Mouse (Mus musculus) ES-Bruce4 (cell line): ENCODE measurements at regions not wholly inside any gene's neighbourhood (a gene's known extent, or its start where the extent isn't known, plus 50 kb on each side); places are given as distances from the start of the nearest gene placed in this dataset.

Experiments used
- H3K27ac ChIP-seq: 2 replicates; pipeline ENCODE4 v1.5.1; 2012; ENCODE audit warnings: low read length, inconsistent platforms; ENCODE audit not compliant: insufficient read depth
- H3K27me3 ChIP-seq: 2 replicates; pipeline ENCODE4 v1.6.1; 2012; ENCODE audit warnings: mild to moderate bottlenecking, low read length, inconsistent platforms; ENCODE audit not compliant: control insufficient read depth, poor library complexity, insufficient read depth, severe bottlenecking
- H3K36me3 ChIP-seq: 2 replicates; pipeline ENCODE4 v1.6.1; 2012; ENCODE audit warnings: inconsistent platforms, mild to moderate bottlenecking, low read length, moderate library complexity; ENCODE audit not compliant: control insufficient read depth, poor library complexity, insufficient read depth, severe bottlenecking
- H3K4me1 ChIP-seq: one replicate; pipeline ENCODE4 v1.8.1; 2011; ENCODE audit warnings: low read length; ENCODE audit not compliant: control insufficient read depth, insufficient read depth
- H3K4me3 ChIP-seq: 2 replicates; pipeline ENCODE4 v1.5.1; 2011; ENCODE audit warnings: low read depth, mild to moderate bottlenecking, low read length
- H3K9ac ChIP-seq: 2 replicates; pipeline ENCODE4 v1.6.1; 2012; ENCODE audit warnings: low read depth, mild to moderate bottlenecking, inconsistent platforms; ENCODE audit not compliant: poor library complexity, severe bottlenecking
- H3K9me3 ChIP-seq: replicated peaks from 2 replicates; pipeline ENCODE4 v1.6.1; 2012; ENCODE audit warnings: mild to moderate bottlenecking, low read length, inconsistent platforms; ENCODE audit not compliant: control insufficient read depth, poor library complexity, insufficient read depth, severe bottlenecking
- CTCF ChIP-seq: IDR thresholded peaks from one replicate; pipeline ENCODE4 v1.8.1; 2011; ENCODE audit warnings: low read depth, low read length
- EP300 ChIP-seq: IDR thresholded peaks from 2 replicates; pipeline ENCODE4 v1.6.1; 2011; ENCODE audit warnings: low read depth, low read length; ENCODE audit not compliant: insufficient read depth
- POLR2A ChIP-seq: IDR thresholded peaks from one replicate; pipeline ENCODE4 v1.8.1; 2011; ENCODE audit warnings: low read length; ENCODE audit not compliant: insufficient read depth

- Histone ChIP-seq H3K9me3 (peaks cover 4% of the 10 kb centered on the region; the same call in 1 of the 2 replicates), H3K4me1 (no peaks in the 10 kb centered on the region), H3K9ac (no peak overlapping the region), H3K27me3 (no peaks in the 10 kb centered on the region), H3K27ac (no peak overlapping the region), H3K36me3 (no peaks in the 10 kb centered on the region), H3K4me3 (no peak overlapping the region)
- no peak for TF ChIP-seq POLR2A
- TF ChIP-seq EP300 = no peak
- no peak for TF ChIP-seq CTCF
These were observed 331.2 kb upstream of the Gm10131 start for GRCm38 (mm10) chr8:34442688-34443087.

GRCm38 (mm10) chr8:34441756-34442155 is 330.2 kb upstream of the Gm10131 start:
- Histone ChIP-seq H3K27ac (no peak overlapping the region), H3K9me3 (peaks cover 4% of the 10 kb centered on the region; the same call in 1 of the 2 replicates), H3K27me3 (no peaks in the 10 kb centered on the region), H3K4me3 (no peak overlapping the region), H3K36me3 (no peaks in the 10 kb centered on the region), H3K4me1 (no peaks in the 10 kb centered on the region), H3K9ac (no peak overlapping the region)
- TF ChIP-seq POLR2A (no peak), CTCF (no peak), EP300 (no peak)

DNA sequence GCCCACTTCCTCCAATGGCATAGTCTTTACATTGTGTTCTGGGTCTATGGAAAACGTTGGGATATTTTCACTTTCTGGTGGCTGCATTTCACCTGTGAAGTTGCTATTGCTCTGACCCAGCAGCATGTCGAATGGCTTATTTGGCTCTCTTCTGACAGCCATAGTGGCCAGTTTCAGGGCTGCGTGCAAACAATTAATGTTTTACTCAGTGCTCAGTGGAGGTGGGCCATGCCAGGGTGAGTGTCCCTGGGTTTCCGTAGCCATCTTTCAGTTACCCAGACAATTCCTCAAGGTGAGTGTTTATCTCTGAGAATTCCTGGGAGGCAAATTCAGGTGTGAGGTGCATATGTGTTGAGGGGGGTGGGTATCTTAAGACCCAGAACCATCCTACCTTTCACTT is 329.2 kb upstream of the Gm10131 start:
- peaks cover 4% of the 10 kb centered on the region; the same call in 1 of the 2 replicates for H3K9me3 ChIP-seq
- H3K4me1 ChIP-seq = no peaks in the 10 kb centered on the region
- H3K9ac ChIP-seq = no peak overlapping the region
- H3K27me3 ChIP-seq = no peaks in the 10 kb centered on the region
- H3K27ac ChIP-seq = no peak overlapping the region
- no peaks in the 10 kb centered on the region for H3K36me3 ChIP-seq
- no peak for TF ChIP-seq EP300
- no peak for TF ChIP-seq POLR2A
- no peak overlapping the region for H3K4me3 ChIP-seq

GRCm38 (mm10) chr8:34438771-34439170 is 327.2 kb upstream of the Gm10131 start:
- no peak overlapping the region for H3K9ac ChIP-seq
- H3K4me1 ChIP-seq = no peaks in the 10 kb centered on the region
- H3K9me3 ChIP-seq = peaks cover 4% of the 10 kb centered on the region; the same call in 1 of the 2 replicates
- H3K27ac ChIP-seq = no peak overlapping the region
- H3K36me3 ChIP-seq = no peaks in the 10 kb centered on the region
- no peaks in the 10 kb centered on the region for H3K27me3 ChIP-seq
- TF ChIP-seq CTCF (no peak), EP300 (no peak), POLR2A (no peak)
- no peak overlapping the region for H3K4me3 ChIP-seq

- Histone ChIP-seq H3K4me1 (no peaks in the 10 kb centered on the region), H3K9ac (no peak overlapping the region), H3K36me3 (no peaks in the 10 kb centered on the region), H3K27ac (no peak overlapping the region), H3K27me3 (no peaks in the 10 kb centered on the region; the same call in 1 of the 2 replicates), H3K4me3 (no peak overlapping the region), H3K9me3 (no peaks in the 10 kb centered on the region; the same call in 1 of the 2 replicates)
- TF ChIP-seq POLR2A (no peak), EP300 (no peak), CTCF (no peak)
These were observed 320.4 kb upstream of the Gm10131 start for GRCm38 (mm10) chr8:34431985-34432384.

- H3K27me3 ChIP-seq = no peaks in the 10 kb centered on the region; the same call in 1 of the 2 replicates
- H3K4me1 ChIP-seq = no peaks in the 10 kb centered on the region
- no peak overlapping the region for H3K27ac ChIP-seq
- H3K9ac ChIP-seq = no peak overlapping the region
- TF ChIP-seq CTCF = no peak
- TF ChIP-seq POLR2A = no peak
- TF ChIP-seq EP300 = no peak
- H3K4me3 ChIP-seq = no peak overlapping the region
- H3K36me3 ChIP-seq = no peaks in the 10 kb centered on the region
- no peaks in the 10 kb centered on the region; the same call in 1 of the 2 replicates for H3K9me3 ChIP-seq
These were observed 317.7 kb upstream of the Gm10131 start for GRCm38 (mm10) chr8:34429231-34429630.

GRCm38 (mm10) chr8:34401571-34401970 is 290.0 kb upstream of the Gm10131 start:
- no peaks in the 10 kb centered on the region for H3K36me3 ChIP-seq
- no peaks in the 10 kb centered on the region for H3K4me1 ChIP-seq
- TF ChIP-seq CTCF = no peak
- no peak for TF ChIP-seq EP300
- no peak for TF ChIP-seq POLR2A
- no peak overlapping the region for H3K4me3 ChIP-seq
- no peak overlapping the region for H3K9ac ChIP-seq
- no peaks in the 10 kb centered on the region for H3K27me3 ChIP-seq
- no peak overlapping the region for H3K27ac ChIP-seq
- no peaks in the 10 kb centered on the region for H3K9me3 ChIP-seq
